Mouse (Mus musculus) kidney, postnatal 25 days (tissue): ENCODE measurements at regions not wholly inside any gene's neighbourhood (a gene's known extent, or its start where the extent isn't known, plus 50 kb on each side); places are given as distances from the start of the nearest gene placed in this dataset.

Experiments used
- DNase-seq, 2 experiments: peaks; one replicate each; pipeline ENCODE4 v3.0.0; 2021; ENCODE audit warnings: mixed read lengths in 2 of 2

GRCm38 (mm10) chr11:21478191-21478590 is 93.8 kb upstream of the Wdpcp start:
- no peak for DNase-seq

GRCm38 (mm10) chr11:21470711-21471110 is 99.7 kb upstream of the Ugp2 start:
- DNase-seq: no peak

- peak in 1 of 2 experiments; percentile 39 for DNase-seq
These were observed 97.5 kb upstream of the Ugp2 start for GRCm38 (mm10) chr11:21468465-21468864.

- no peak for DNase-seq
These were observed 89.0 kb upstream of the Ugp2 start for GRCm38 (mm10) chr11:21460011-21460410.

GRCm38 (mm10) chr11:21453308-21454106 is 82.5 kb upstream of the Ugp2 start:
- DNase-seq: peak in 1 of 2 experiments; percentile 63

GRCm38 (mm10) chr11:21433726-21434125 is 62.7 kb upstream of the Ugp2 start:
- DNase-seq: peak in 1 of 2 experiments; percentile 14

GRCm38 (mm10) chr11:21430021-21430420 is 59.0 kb upstream of the Ugp2 start:
- DNase-seq: no peak

GRCm38 (mm10) chr11:21428749-21429148 is 57.7 kb upstream of the Ugp2 start:
- DNase-seq: peak; percentile 35 to 70

- no peak for DNase-seq
These were observed 57.0 kb upstream of the Ugp2 start for GRCm38 (mm10) chr11:21428013-21428317.

- DNase-seq: peak in 1 of 2 experiments; percentile 26
These were observed 56.5 kb upstream of the Ugp2 start for GRCm38 (mm10) chr11:21427291-21428012.

GRCm38 (mm10) chr11:21425480-21426101 is 54.6 kb upstream of the Ugp2 start:
- peak; percentile 9 to 49 for DNase-seq

- no peak for DNase-seq
These were observed 53.3 kb upstream of the Ugp2 start for GRCm38 (mm10) chr11:21424345-21424744.

GRCm38 (mm10) chr11:21422281-21422878 is 51.4 kb upstream of the Ugp2 start:
- DNase-seq: peak; percentile 23 to 47
